ENCODE assay signal across 19 mouse cellular contexts in the genomic region with DNA sequence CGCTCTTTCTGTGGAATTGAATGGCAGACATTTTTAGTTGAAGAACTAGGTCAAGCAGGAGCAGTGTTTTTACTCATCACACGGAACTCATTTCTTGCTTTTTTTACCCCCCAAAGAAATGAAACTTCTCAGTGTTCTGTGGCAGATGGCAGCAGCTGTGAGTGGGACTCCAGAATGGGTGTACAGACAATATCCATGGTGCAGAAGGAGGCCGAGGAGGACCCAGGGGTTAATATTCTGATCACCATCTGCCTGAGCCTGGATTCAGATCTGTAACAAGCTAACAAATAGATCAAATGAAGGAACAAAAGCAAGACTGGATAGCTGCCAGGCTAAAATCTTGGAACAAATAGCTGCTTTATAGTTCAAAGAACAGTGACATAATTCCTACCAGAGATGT. TPM values are rescaled to one million over a fixed set of nuclear protein-coding genes. Genes with fewer than 3 reads are reported as not detected.
DNase-seq lines count a peak whose midpoint lies in the region; TF ChIP-seq lines count a peak whose summit lies in the region.
"Had no signal": no experiment of that assay in that cellular context is flagged by ENCODE, and none has a peak within 500 bp of the region (broad histone marks: within the 10 kb centered on the region; RNA-seq: fewer than 3 reads in every experiment).

No protein-coding gene starts in this region.

- peak; percentile 23 to 52 for DNase-seq in left cerebral cortex, adult 2 months (ENCODE audit: extremely low spot score in 1 of 2, low spot score in 2 of 2)
- no peak for DNase-seq in left cerebral cortex, postnatal 4 days
- DNase-seq in brain, adult 2 months (ENCODE audit: low read depth, low spot score), result peak; percentile 81
- DNase-seq in layer of hippocampus, adult 18-20 months (ENCODE audit: low spot score in 2 of 2), result peak; percentile 28 to 65
- DNase-seq in left cerebral cortex, postnatal 36 days (ENCODE audit: low spot score in 2 of 2), result peak; percentile 35 to 57
- DNase-seq in kidney, postnatal 4 days, result no peak
- DNase-seq in cerebellum, postnatal 14 days, result no peak
- DNase-seq: adrenal gland, postnatal 36 days; cerebellum, postnatal 25 days; kidney, adult 11 months; kidney, postnatal 10 days; liver, embryonic 13.5 days; lung, postnatal 14 days had no signal

- no peak for TF ChIP-seq CTCF in left cerebral cortex, adult 2 months (IDR thresholded peaks at IDR 0.05)

- H3K27ac ChIP-seq in left cerebral cortex, adult 2 months, result no peak overlapping the region
- H3K27ac ChIP-seq: heart, embryonic 10.5 days; hindbrain, embryonic 15.5 days; limb, embryonic 10.5 days; liver, embryonic 13.5 days had no signal

- intact Hi-C loops in left cerebral cortex, adult 2 months (cut with DNase I), result loop anchor here (2.0 kb wide), 1 partner anchor 34 kb away; no protein-coding TSS in a partner anchor
- intact Hi-C loops in left cerebral cortex, postnatal 4 days (cut with DNase I), result no loop called here
- intact Hi-C loops in left cerebral cortex, postnatal 36 days (cut with DNase I), result no loop called here

- H3K4me3 ChIP-seq in left cerebral cortex, adult 2 months, result no peak overlapping the region
- H3K4me3 ChIP-seq: heart, embryonic 10.5 days; hindbrain, embryonic 15.5 days; limb, embryonic 10.5 days; liver, embryonic 13.5 days; myocyte had no signal

RNA-seq across cellular contexts. Expression of a gene that starts 7.7 kb away (rescaled TPM):
- total RNA-seq in left cerebral cortex, adult 2 months (2021), result not detected
- under 1 TPM in 1 of 2 experiments, not detected in 1; 0.34 TPM for total RNA-seq in left cerebral cortex, postnatal 4 days (2021)
- total RNA-seq in layer of hippocampus, adult 18-20 months (2021), result under 1 TPM in 1 of 2 experiments, not detected in 1; 0.10 TPM
- total RNA-seq in left cerebral cortex, postnatal 36 days (2021), result not detected
- total RNA-seq: adrenal gland, postnatal 36 days; gastrocnemius, adult 18-20 months; heart, postnatal 25 days had no signal

RNA-seq across cellular contexts. Expression of a gene that starts 11.8 kb away (rescaled TPM):
- total RNA-seq in left cerebral cortex, adult 2 months (2021), result not detected
- not detected for total RNA-seq in left cerebral cortex, postnatal 4 days (2021)
- total RNA-seq in layer of hippocampus, adult 18-20 months (2021), result not detected
- total RNA-seq in left cerebral cortex, postnatal 36 days (2021), result not detected
- total RNA-seq: adrenal gland, postnatal 36 days; gastrocnemius, adult 18-20 months; heart, postnatal 25 days had no signal

RNA-seq across cellular contexts. Expression of a gene that starts 14.7 kb away (rescaled TPM):
- total RNA-seq in left cerebral cortex, adult 2 months (2021), result under 1 TPM; 0.11 to 0.33 TPM
- under 1 TPM in 1 of 2 experiments, not detected in 1; 0.48 TPM for total RNA-seq in left cerebral cortex, postnatal 4 days (2021)
- not detected for total RNA-seq in layer of hippocampus, adult 18-20 months (2021)
- total RNA-seq in left cerebral cortex, postnatal 36 days (2021), result under 1 TPM; 0.25 to 0.29 TPM
- total RNA-seq: adrenal gland, postnatal 36 days had no signal

RNA-seq across cellular contexts. Expression of a gene that starts 29.8 kb away (rescaled TPM):
- not detected for total RNA-seq in left cerebral cortex, adult 2 months (2021)
- not detected for total RNA-seq in left cerebral cortex, postnatal 4 days (2021)
- not detected for total RNA-seq in layer of hippocampus, adult 18-20 months (2021)
- total RNA-seq in left cerebral cortex, postnatal 36 days (2021), result not detected
- total RNA-seq: adrenal gland, postnatal 36 days; gastrocnemius, adult 18-20 months; heart, postnatal 25 days had no signal

RNA-seq across cellular contexts. Expression of a gene that starts 42.2 kb away (rescaled TPM):
- total RNA-seq in left cerebral cortex, adult 2 months (2021), result not detected
- total RNA-seq in left cerebral cortex, postnatal 4 days (2021), result not detected
- not detected for total RNA-seq in layer of hippocampus, adult 18-20 months (2021)
- not detected for total RNA-seq in left cerebral cortex, postnatal 36 days (2021)
- total RNA-seq: adrenal gland, postnatal 36 days; gastrocnemius, adult 18-20 months; heart, postnatal 25 days had no signal

Comparison
In these comparisons a context has a peak if more than half of its experiments do, and no peak if none do; other contexts are left out.
1. DNase-seq: peak in left cerebral cortex, adult 2 months (2 of 2), brain, adult 2 months (single experiment), layer of hippocampus, adult 18-20 months (2 of 2) and left cerebral cortex, postnatal 36 days (2 of 2); none in left cerebral cortex, postnatal 4 days (single experiment), kidney, postnatal 4 days (0 of 2) and cerebellum, postnatal 14 days (0 of 2).